Mouse (Mus musculus) MEL (cell line): ENCODE measurements at regions not wholly inside any gene's neighbourhood (a gene's known extent, or its start where the extent isn't known, plus 50 kb on each side); places are given as distances from the start of the nearest gene placed in this dataset.

Source experiments
- DNase-seq: peaks from one replicate; pipeline ENCODE4 v3.0.0; 2011; ENCODE audit warnings: low read depth, low spot score
- H3K27ac ChIP-seq: 2 replicates; pipeline ENCODE4 v1.5.1; 2012; ENCODE audit warnings: low read depth, mild to moderate bottlenecking, control low read depth, low read length, moderate library complexity; ENCODE audit not compliant: control insufficient read depth
- H3K27me3 ChIP-seq, 2 experiments: fragments of 150-350 bp in 1 of 2; sonication (generic) in 1 of 2; 2 replicates each; pipeline ENCODE4 v1.6.1; 2012; ENCODE audit warnings: low read length in 2 of 2, mild to moderate bottlenecking in 2 of 2, improper control_type of control experiment in 1 of 2, moderate library complexity in 1 of 2; ENCODE audit not compliant: insufficient read depth in 2 of 2, control insufficient read depth in 1 of 2
- H3K36me3 ChIP-seq, 2 experiments: 2 replicates each; pipeline ENCODE4 v1.6.1; 2012 to 2014; ENCODE audit warnings: low read length in 2 of 2, improper control_type of control experiment in 1 of 2, inconsistent platforms in 1 of 2, mild to moderate bottlenecking in 1 of 2; ENCODE audit not compliant: insufficient read depth in 2 of 2, control insufficient read depth in 1 of 2
- H3K4me1 ChIP-seq, 2 experiments: fragments of 150-350 bp in 1 of 2; sonication (generic) in 1 of 2; 2 replicates each; pipeline ENCODE4 v1.6.1; 2012; ENCODE audit warnings: low read length in 2 of 2, improper control_type of control experiment in 1 of 2, mild to moderate bottlenecking in 1 of 2; ENCODE audit not compliant: insufficient read depth in 2 of 2, control insufficient read depth in 1 of 2
- H3K4me3 ChIP-seq, 2 experiments: fragments of 150-350 bp in 1 of 2; sonication (generic) in 1 of 2; 2 replicates each; pipeline ENCODE4 v1.5.1; 2012; ENCODE audit warnings: low read depth in 2 of 2, low read length in 2 of 2, mild to moderate bottlenecking in 2 of 2, moderate library complexity in 2 of 2, control low read depth in 1 of 2, improper control_type of control experiment in 1 of 2; ENCODE audit not compliant: control insufficient read depth in 1 of 2, insufficient read depth in 1 of 2
- H3K79me2 ChIP-seq: 2 replicates; pipeline ENCODE4 v1.6.1; 2012; ENCODE audit warnings: mild to moderate bottlenecking, low read length, moderate library complexity; ENCODE audit not compliant: control insufficient read depth, poor library complexity, insufficient read depth
- H3K9ac ChIP-seq: 2 replicates; pipeline ENCODE4 v1.6.1; 2012; ENCODE audit warnings: low read depth, mild to moderate bottlenecking, control low read depth, low read length, moderate library complexity; ENCODE audit not compliant: control insufficient read depth, poor library complexity, severe bottlenecking
- H3K9me3 ChIP-seq: fragments of 150-350 bp; sonication (generic); replicated peaks from 2 replicates; pipeline ENCODE4 v1.6.1; 2012; ENCODE audit warnings: mild to moderate bottlenecking, low read length, improper control_type of control experiment, moderate library complexity; ENCODE audit not compliant: insufficient read depth
- CHD2 ChIP-seq: IDR thresholded peaks from 2 replicates; pipeline ENCODE4 v1.6.1; 2011; ENCODE audit warnings: low read length, improper control_type of control experiment
- E2F4 ChIP-seq: IDR thresholded peaks from 2 replicates; pipeline ENCODE4 v1.6.1; 2011; ENCODE audit warnings: low read depth, low read length, improper control_type of control experiment, borderline replicate concordance
- ELF1 ChIP-seq: IDR thresholded peaks from 2 replicates; pipeline ENCODE4 v1.6.1; 2014; ENCODE audit warnings: low read depth, mild to moderate bottlenecking, inconsistent platforms, low read length, improper control_type of control experiment, moderate library complexity
- EP300 ChIP-seq, 2 experiments: IDR thresholded peaks; 2 replicates each; pipeline ENCODE4 v1.6.1; 2011; ENCODE audit warnings: improper control_type of control experiment in 2 of 2, low read length in 2 of 2, low read depth in 1 of 2, mild to moderate bottlenecking in 1 of 2
- GATA1 ChIP-seq: IDR thresholded peaks from 2 replicates; pipeline ENCODE4 v1.6.1; 2011; ENCODE audit warnings: low read depth, low read length, improper control_type of control experiment
- HCFC1 ChIP-seq: IDR thresholded peaks from 2 replicates; pipeline ENCODE4 v1.6.1; 2012; ENCODE audit warnings: low read depth, mild to moderate bottlenecking, inconsistent platforms, low read length, improper control_type of control experiment, moderate library complexity
- JUND ChIP-seq: IDR thresholded peaks from 2 replicates; pipeline ENCODE4 v1.6.1; 2011; ENCODE audit warnings: low read depth, mild to moderate bottlenecking, improper control_type of control experiment, low read length
- MEF2A ChIP-seq: IDR thresholded peaks from 2 replicates; pipeline ENCODE4 v1.6.1; 2014; ENCODE audit warnings: low read depth, mild to moderate bottlenecking, inconsistent platforms, low read length, improper control_type of control experiment; ENCODE audit not compliant: poor library complexity, insufficient replicate concordance, severe bottlenecking; ENCODE audit errors: extremely low read depth
- MYB ChIP-seq: IDR thresholded peaks from 2 replicates; pipeline ENCODE4 v1.6.1; 2011; ENCODE audit warnings: mild to moderate bottlenecking, low read depth, low read length, improper control_type of control experiment
- NRF1 ChIP-seq: IDR thresholded peaks from 2 replicates; pipeline ENCODE4 v1.6.1; 2014; ENCODE audit warnings: low read depth, mild to moderate bottlenecking, inconsistent platforms, low read length, improper control_type of control experiment, moderate library complexity; ENCODE audit not compliant: poor library complexity, insufficient read depth, severe bottlenecking
- POLR2A ChIP-seq, 2 experiments: IDR thresholded peaks; 2 replicates each; pipeline ENCODE4 v1.6.1; 2011 to 2012; ENCODE audit warnings: low read length in 2 of 2, mild to moderate bottlenecking in 2 of 2, control low read depth in 1 of 2, improper control_type of control experiment in 1 of 2, low read depth in 1 of 2, moderate library complexity in 1 of 2; ENCODE audit not compliant: control insufficient read depth in 1 of 2, insufficient read depth in 1 of 2, poor library complexity in 1 of 2
- POLR2AphosphoS5 ChIP-seq: IDR thresholded peaks from 2 replicates; pipeline ENCODE4 v1.6.1; 2012; ENCODE audit warnings: low read depth, borderline replicate concordance, mild to moderate bottlenecking, inconsistent platforms, low read length, moderate library complexity, mixed read lengths
- RAD21 ChIP-seq: IDR thresholded peaks from 2 replicates; pipeline ENCODE4 v1.6.1; 2011; ENCODE audit warnings: mild to moderate bottlenecking, low read depth, low read length, improper control_type of control experiment
- RCOR1 ChIP-seq: IDR thresholded peaks from 2 replicates; pipeline ENCODE4 v1.6.1; 2012; ENCODE audit warnings: low read depth, mild to moderate bottlenecking, inconsistent platforms, low read length, improper control_type of control experiment
- SMC3 ChIP-seq: IDR thresholded peaks from 2 replicates; pipeline ENCODE4 v1.6.1; 2011; ENCODE audit warnings: low read depth, low read length, improper control_type of control experiment
- TAL1 ChIP-seq: IDR thresholded peaks from 2 replicates; pipeline ENCODE4 v1.6.1; 2012; ENCODE audit warnings: mild to moderate bottlenecking, inconsistent platforms, low read length, moderate library complexity, mixed read lengths
- ZC3H11A ChIP-seq: IDR thresholded peaks from 2 replicates; pipeline ENCODE4 v1.6.1; 2012; ENCODE audit warnings: low read depth, mild to moderate bottlenecking, inconsistent platforms, low read length, improper control_type of control experiment
- ZKSCAN1 ChIP-seq: IDR thresholded peaks from 2 replicates; pipeline ENCODE4 v1.6.1; 2012; ENCODE audit warnings: low read depth, mild to moderate bottlenecking, inconsistent platforms, low read length, improper control_type of control experiment, moderate library complexity
- ZMIZ1 ChIP-seq: IDR thresholded peaks from 2 replicates; pipeline ENCODE4 v1.6.1; 2012; ENCODE audit warnings: low read depth, mild to moderate bottlenecking, inconsistent platforms, low read length, improper control_type of control experiment, moderate library complexity
- ZNF384 ChIP-seq: IDR thresholded peaks from 2 replicates; pipeline ENCODE4 v1.6.1; 2012; ENCODE audit warnings: low read depth, mild to moderate bottlenecking, inconsistent platforms, low read length, improper control_type of control experiment

DNA sequence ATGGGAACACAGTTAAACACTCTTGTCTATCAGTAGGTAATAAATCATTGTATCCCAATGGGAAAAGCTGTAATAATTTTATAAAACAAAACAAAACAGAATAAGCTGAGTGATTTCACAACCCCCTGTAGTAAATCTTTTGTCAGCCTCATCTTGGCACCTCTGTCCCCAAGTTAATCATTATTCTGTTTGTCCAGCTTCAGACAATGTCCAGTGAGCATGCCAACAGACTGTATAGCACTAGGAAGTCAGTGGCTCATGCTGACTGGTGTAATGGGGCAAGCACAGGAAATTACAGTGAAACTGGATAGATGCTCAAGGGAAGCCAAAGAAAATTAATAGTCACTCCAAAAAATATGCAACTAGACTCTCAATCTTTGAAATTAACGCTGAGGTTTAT lies 885.9 kb downstream of the Poteg start:
- Histone ChIP-seq H3K4me3 (no peak overlapping the region), H3K9me3 (no peaks in the 10 kb centered on the region), H3K79me2 (no peaks in the 10 kb centered on the region), H3K27me3 (no peaks in the 10 kb centered on the region), H3K36me3 (no peaks in the 10 kb centered on the region), H3K27ac (no peak overlapping the region), H3K9ac (no peak overlapping the region), H3K4me1 (no peaks in the 10 kb centered on the region)
- TF ChIP-seq ZMIZ1 = no peak
- no peak for TF ChIP-seq ZKSCAN1
- TF ChIP-seq RAD21 = no peak
- TF ChIP-seq GATA1 = no peak
- no peak for DNase-seq

DNA sequence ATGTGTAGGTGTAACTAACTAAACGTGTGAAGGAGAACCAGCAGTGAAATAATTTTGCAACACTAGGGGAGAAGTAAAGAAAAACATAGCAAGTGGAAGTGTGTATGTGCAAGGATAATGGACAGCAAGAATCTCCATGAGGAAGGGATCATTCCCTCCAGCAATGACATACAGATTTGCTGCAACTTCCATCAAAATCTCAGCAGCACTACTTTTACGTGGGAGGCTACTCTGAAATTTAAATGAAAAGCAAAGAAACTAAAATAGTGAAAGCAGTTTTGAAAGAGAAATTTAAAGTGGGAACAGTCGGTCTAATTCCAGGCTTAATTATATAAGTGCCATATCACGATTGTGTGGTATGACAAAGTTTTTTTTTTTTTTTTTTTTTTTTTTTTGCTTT lies 890.0 kb downstream of the Poteg start:
- TF ChIP-seq RAD21 (no peak), EP300 (IDR thresholded peaks at IDR 0.05; ENCODE audit: low read depth in 1 of 2, low read length in 2 of 2) (no peak), ZKSCAN1 (no peak)
- H3K9ac ChIP-seq = no peak overlapping the region
- no peaks in the 10 kb centered on the region for H3K79me2 ChIP-seq
- no peaks in the 10 kb centered on the region for H3K36me3 ChIP-seq
- no peak for DNase-seq
- H3K4me1 ChIP-seq = no peaks in the 10 kb centered on the region
- no peaks in the 10 kb centered on the region for H3K9me3 ChIP-seq
- no peak overlapping the region for H3K27ac ChIP-seq
- no peak overlapping the region for H3K4me3 ChIP-seq
- H3K27me3 ChIP-seq = no peaks in the 10 kb centered on the region

DNA sequence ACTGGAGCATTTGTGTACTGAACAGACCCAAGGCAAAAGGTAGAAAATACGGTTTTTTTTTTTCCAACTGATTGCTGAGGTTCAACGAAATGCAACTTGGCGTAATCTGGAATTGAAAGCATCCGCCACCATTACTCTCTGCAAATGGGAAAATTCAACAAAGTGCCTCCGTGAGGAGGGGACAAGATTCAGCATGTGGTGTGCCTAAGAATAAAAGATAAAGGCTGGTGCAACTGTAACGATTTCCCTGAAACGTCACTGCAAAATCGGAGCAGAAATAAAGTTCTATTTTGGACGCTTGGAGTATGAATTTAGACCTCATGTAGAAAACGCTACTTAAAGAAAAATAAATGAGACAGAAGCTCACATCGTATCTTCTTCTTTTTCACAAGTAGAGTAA lies 893.8 kb downstream of the Poteg start:
- no peak for DNase-seq
- Histone ChIP-seq H3K27me3 (no peaks in the 10 kb centered on the region), H3K9me3 (no peaks in the 10 kb centered on the region), H3K9ac (no peak overlapping the region), H3K79me2 (no peaks in the 10 kb centered on the region), H3K4me1 (no peaks in the 10 kb centered on the region), H3K4me3 (no peak overlapping the region), H3K36me3 (no peaks in the 10 kb centered on the region), H3K27ac (no peak overlapping the region)
- TF ChIP-seq NRF1 (no peak), JUND (no peak), ELF1 (no peak), MEF2A (no peak), SMC3 (no peak), E2F4 (no peak), POLR2A (IDR thresholded peaks at IDR 0.05; ENCODE audit: control insufficient read depth in 1 of 2, insufficient read depth in 1 of 2, low read depth in 1 of 2, low read length in 2 of 2, poor library complexity in 1 of 2) (no peak), ZNF384 (no peak), HCFC1 (no peak), ZC3H11A (no peak), CHD2 (no peak), MYB (no peak), POLR2AphosphoS5 (no peak), TAL1 (no peak), RCOR1 (no peak)
